Mouse (Mus musculus) ES-E14 (cell line): ENCODE results near the gene Akap9.
"Not testable (repeated sequence)": the region's sequence is repeated elsewhere in the genome, so short reads cannot be mapped to it uniquely, and the experiment has no call there.

Source experiments
- CHD2 ChIP-seq: IDR thresholded peaks from 2 replicates; pipeline ENCODE4 v1.6.1; 2014; ENCODE audit warnings: mild to moderate bottlenecking, low read depth, low read length, inconsistent platforms
- MAFK ChIP-seq: IDR thresholded peaks from 2 replicates; pipeline ENCODE4 v1.6.1; 2014; ENCODE audit warnings: mild to moderate bottlenecking, low read depth, low read length, inconsistent platforms; ENCODE audit not compliant: insufficient read depth
- ZC3H11A ChIP-seq: IDR thresholded peaks from 2 replicates; pipeline ENCODE4 v1.6.1; 2012; ENCODE audit warnings: low read depth, mild to moderate bottlenecking, inconsistent platforms, low read length, borderline replicate concordance

DNA sequence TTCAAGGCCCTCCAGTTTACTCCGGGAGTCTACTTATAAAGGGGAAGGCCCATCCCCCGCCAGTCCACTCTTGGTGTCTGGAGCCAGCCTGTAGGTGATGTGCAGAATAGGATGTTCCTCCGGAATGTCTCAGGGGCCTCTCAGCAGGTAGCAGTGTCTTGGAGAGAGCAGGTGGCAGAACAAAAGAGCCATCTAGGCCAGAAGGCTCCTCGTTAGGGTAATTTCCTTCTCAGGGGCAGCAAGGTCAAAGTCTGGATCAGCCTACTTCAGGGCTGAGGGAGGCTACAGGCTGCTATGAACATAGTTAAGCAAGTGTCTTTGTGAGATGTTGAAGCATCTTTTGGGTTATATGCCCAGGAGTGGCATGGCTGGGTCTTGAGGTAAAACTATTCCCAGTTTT, 15.3 kb downstream of the Akap9 start:
- TF ChIP-seq ZC3H11A, MAFK, CHD2: not testable (repeated sequence)
